Mouse (Mus musculus) left cerebral cortex, adult 11 months (tissue): Measurements from ENCODE around the gene Olfr433.
"Not testable (repeated sequence)": the region's sequence is repeated elsewhere in the genome, so short reads cannot be mapped to it uniquely, and the experiment has no call there.

Experiments used
- DNase-seq: peaks from one replicate; pipeline ENCODE4 v3.0.0; 2022; ENCODE audit warnings: low spot score

Olfr433 gene

GRCm38 (mm10) chr1:174040523-174041177, at the start of gene Olfr433:
Gene Olfr433, plus strand, starts transcription at chr1:174040705.
- no peak for DNase-seq

- DNase-seq = no peak
These were observed 45.5 kb upstream of the Olfr433 start for GRCm38 (mm10) chr1:173995003-173995402.

GRCm38 (mm10) chr1:174004352-174005109, 36.0 kb upstream of the Olfr433 start:
- not testable (repeated sequence) for DNase-seq

GRCm38 (mm10) chr1:174007050-174007449, 33.5 kb upstream of the Olfr433 start:
- not testable (repeated sequence) for DNase-seq

GRCm38 (mm10) chr1:174031698-174032097, 8.8 kb upstream of the Olfr433 start, which contains the start of gene Ifi205:
Gene Ifi205, minus strand, starts transcription at chr1:174031810.
- DNase-seq = no peak

GRCm38 (mm10) chr1:174035841-174036240, 4.7 kb upstream of the Olfr433 start:
- no peak for DNase-seq

- DNase-seq = no peak
These were observed 2.0 kb upstream of the Olfr433 start for GRCm38 (mm10) chr1:174038480-174038879.

GRCm38 (mm10) chr1:174042091-174042884, 1.8 kb downstream of the Olfr433 start:
- DNase-seq = not testable (repeated sequence)

GRCm38 (mm10) chr1:174044431-174044830, 3.9 kb downstream of the Olfr433 start:
- no peak for DNase-seq

GRCm38 (mm10) chr1:174048227-174048626, 7.7 kb downstream of the Olfr433 start:
- DNase-seq = not testable (repeated sequence)

GRCm38 (mm10) chr1:174048893-174049292, 8.4 kb downstream of the Olfr433 start, which contains the start of gene Olfr432:
Gene Olfr432, plus strand, starts transcription at chr1:174049205.
- DNase-seq = no peak

- not testable (repeated sequence) for DNase-seq
These were observed 8.9 kb downstream of the Olfr433 start for GRCm38 (mm10) chr1:174049357-174049756.

GRCm38 (mm10) chr1:174050532-174050931, 10.0 kb downstream of the Olfr433 start:
- DNase-seq = no peak

- DNase-seq = no peak
These were observed 11.0 kb downstream of the Olfr433 start for GRCm38 (mm10) chr1:174051515-174051914.

GRCm38 (mm10) chr1:174051931-174052536, 11.5 kb downstream of the Olfr433 start:
- DNase-seq = no peak

GRCm38 (mm10) chr1:174052981-174053380, 12.5 kb downstream of the Olfr433 start:
- DNase-seq = no peak

GRCm38 (mm10) chr1:174055248-174055647, 14.7 kb downstream of the Olfr433 start:
- no peak for DNase-seq

- no peak for DNase-seq
These were observed 25.8 kb downstream of the Olfr433 start, which contains the start of gene Olfr430 for GRCm38 (mm10) chr1:174066305-174066704. Gene Olfr430, plus strand, starts transcription at chr1:174066605.

GRCm38 (mm10) chr1:174084031-174084430, 43.5 kb downstream of the Olfr433 start, which contains the start of gene Olfr429:
Gene Olfr429, plus strand, starts transcription at chr1:174084331.
- DNase-seq = no peak
